Mouse (Mus musculus): Measurements from ENCODE around the gene 1700016C15Rik.

1700016C15Rik gene

GRCm38 (mm10) chr1:177797151-177797755 is 67.6 kb downstream of the 1700016C15Rik start:
- DNase-seq: no peak
